Mouse (Mus musculus) kidney, embryonic 15.5 days (tissue): ENCODE data around the gene Sirt2. TPM values are rescaled to one million over a fixed set of nuclear protein-coding genes. Genes with fewer than 3 reads are reported as not detected.

ENCODE experiments used
- ATAC-seq: fragments of 200-750 bp; cut with Nextera tagmentation; replicated peaks from 2 replicates; pipeline ENCODE4 v1.8.0; 2017; ENCODE audit warnings: moderate TSS enrichment; ENCODE audit not compliant: low FRiP score
- H3K27ac ChIP-seq: fragments of 300-500 bp; sonication (generic); 2 replicates; pipeline ENCODE4 v1.5.1; 2015; ENCODE audit warnings: mild to moderate bottlenecking, inconsistent platforms
- H3K27me3 ChIP-seq: fragments of 300-500 bp; sonication (generic); 2 replicates; pipeline ENCODE4 v1.6.1; 2015; ENCODE audit warnings: inconsistent platforms
- H3K36me3 ChIP-seq: fragments of 300-500 bp; sonication (generic); 2 replicates; pipeline ENCODE4 v1.6.1; 2015; ENCODE audit warnings: inconsistent platforms
- H3K4me1 ChIP-seq: fragments of 300-500 bp; sonication (generic); 2 replicates; pipeline ENCODE4 v1.6.1; 2015; ENCODE audit warnings: inconsistent platforms
- H3K4me2 ChIP-seq: fragments of 300-500 bp; sonication (generic); 2 replicates; pipeline ENCODE4 v1.6.1; 2015; ENCODE audit warnings: moderate library complexity, mild to moderate bottlenecking, inconsistent platforms
- H3K4me3 ChIP-seq: fragments of 300-500 bp; sonication (generic); replicated peaks from 2 replicates; pipeline ENCODE4 v1.5.1; 2015; ENCODE audit warnings: mild to moderate bottlenecking, inconsistent platforms
- H3K9ac ChIP-seq: fragments of 300-500 bp; sonication (generic); 2 replicates; pipeline ENCODE4 v1.6.1; 2015; ENCODE audit warnings: mild to moderate bottlenecking, inconsistent platforms
- H3K9me3 ChIP-seq: fragments of 300-500 bp; sonication (generic); replicated peaks from 2 replicates; pipeline ENCODE4 v1.6.1; 2016; ENCODE audit warnings: inconsistent platforms
- WGBS: fragments of 180-500 bp; shearing (Covaris S2); methylation state at CpG from one replicate; pipeline ENCODE4 v1.1.7; 2015; ENCODE audit warnings: mixed read lengths; 5-methylcytosine and 5-hydroxymethylcytosine counted together
- polyA plus RNA-seq: library from polyadenylated mRNA; unstranded; fragments of >200 nt; fragmentation: Nextera tagmentation; extraction: Ambion mirVana; gene quantifications from 2 replicates; pipeline ENCODE4 v1.2.1, GENCODE M21; 2015

Sirt2 gene
- 57.2 and 67.6 TPM in 2 replicates for polyA plus RNA-seq

- under 1% methylated on average over 45 of the region's 45 CpGs for whole genome bisulfite sequencing
- Histone ChIP-seq H3K27ac (0 out of 2 replicates have a peak within 1 kb of the TSS, but pooled peaks have one; percentile 29), H3K4me1 (peaks cover 25% of the 10 kb centered on the region), H3K4me3 (peak within 1 kb of the TSS; percentile 84), H3K4me2 (peak within 1 kb of the TSS; percentile 69), H3K36me3 (peaks cover 11% of the 10 kb centered on the region), H3K9ac (peak within 1 kb of the TSS; percentile 69), H3K9me3 (no peaks in the 10 kb centered on the region), H3K27me3 (no peaks in the 10 kb centered on the region)
- peak; percentile 98 for ATAC-seq
These were observed at the start of gene Sirt2 for GRCm38 (mm10) chr7:28766173-28766879. Sirt2 (plus strand) TSS chr7:28766735.

GRCm38 (mm10) chr7:28717726-28718125 lies 48.8 kb upstream of the Sirt2 start:
- H3K4me1 ChIP-seq, result peaks cover 24% of the 10 kb centered on the region
- no peak overlapping the region for H3K9ac ChIP-seq
- no peaks in the 10 kb centered on the region for H3K36me3 ChIP-seq
- 0 out of 2 replicates have a peak overlapping the region, but pooled peaks have one; percentile 56 for H3K4me3 ChIP-seq
- H3K4me2 ChIP-seq, result peak overlapping the region; percentile 77
- H3K9me3 ChIP-seq, result no peaks in the 10 kb centered on the region
- ATAC-seq, result no peak
- WGBS, result 69% methylated on average over 10 of the region's 10 CpGs
- H3K27ac ChIP-seq, result no peak overlapping the region
- H3K27me3 ChIP-seq, result no peaks in the 10 kb centered on the region

- Histone ChIP-seq H3K4me2 (no peak overlapping the region), H3K4me1 (peaks cover 20% of the 10 kb centered on the region), H3K9me3 (no peaks in the 10 kb centered on the region), H3K36me3 (no peaks in the 10 kb centered on the region; the same call in 1 of the 2 replicates), H3K9ac (no peak overlapping the region), H3K27ac (no peak overlapping the region), H3K27me3 (no peaks in the 10 kb centered on the region), H3K4me3 (no peak overlapping the region)
- ATAC-seq, result no peak
- WGBS, result 52% methylated on average over 4 of the region's 4 CpGs
These were observed 47.4 kb upstream of the Sirt2 start for GRCm38 (mm10) chr7:28719159-28719558.

- no peak for ATAC-seq
- Histone ChIP-seq H3K4me3 (no peak overlapping the region), H3K36me3 (peaks cover 3% of the 10 kb centered on the region; the same call in 1 of the 2 replicates), H3K27ac (no peak overlapping the region), H3K9me3 (no peaks in the 10 kb centered on the region), H3K9ac (no peak overlapping the region), H3K27me3 (no peaks in the 10 kb centered on the region), H3K4me2 (no peak overlapping the region), H3K4me1 (peaks cover 20% of the 10 kb centered on the region)
- WGBS, result 81% methylated on average over 2 of the region's 2 CpGs
These were observed 46.9 kb upstream of the Sirt2 start for GRCm38 (mm10) chr7:28719650-28720049.

GRCm38 (mm10) chr7:28720753-28721537 lies 45.6 kb upstream of the Sirt2 start:
- Histone ChIP-seq H3K4me3 (no peak overlapping the region), H3K36me3 (peaks cover 8% of the 10 kb centered on the region; the same call in 1 of the 2 replicates), H3K27me3 (no peaks in the 10 kb centered on the region), H3K4me1 (peaks cover 20% of the 10 kb centered on the region), H3K4me2 (no peak overlapping the region), H3K9me3 (no peaks in the 10 kb centered on the region), H3K27ac (no peak overlapping the region), H3K9ac (no peak overlapping the region)
- ATAC-seq, result no peak
- WGBS, result 78% methylated on average over 3 of the region's 3 CpGs

- Histone ChIP-seq H3K9ac (no peak overlapping the region), H3K27me3 (no peaks in the 10 kb centered on the region), H3K36me3 (peaks cover 8% of the 10 kb centered on the region; the same call in 1 of the 2 replicates), H3K27ac (no peak overlapping the region), H3K4me3 (no peak overlapping the region), H3K9me3 (no peaks in the 10 kb centered on the region), H3K4me1 (peaks cover 18% of the 10 kb centered on the region), H3K4me2 (no peak overlapping the region)
- 91% methylated on average over 7 of the region's 7 CpGs for WGBS
- ATAC-seq, result no peak
These were observed 44.5 kb upstream of the Sirt2 start for GRCm38 (mm10) chr7:28722079-28722478.

GRCm38 (mm10) chr7:28724613-28725012 lies 41.9 kb upstream of the Sirt2 start:
- 90% methylated on average over 2 of the region's 2 CpGs for WGBS
- Histone ChIP-seq H3K4me1 (peaks cover 3% of the 10 kb centered on the region), H3K9me3 (no peaks in the 10 kb centered on the region), H3K27ac (no peak overlapping the region), H3K36me3 (peaks cover 8% of the 10 kb centered on the region; the same call in 1 of the 2 replicates), H3K27me3 (no peaks in the 10 kb centered on the region), H3K4me3 (no peak overlapping the region), H3K9ac (no peak overlapping the region), H3K4me2 (no peak overlapping the region)
- no peak for ATAC-seq

GRCm38 (mm10) chr7:28726600-28726999 lies 39.9 kb upstream of the Sirt2 start:
- Histone ChIP-seq H3K4me3 (no peak overlapping the region; the same call in 1 of the 2 replicates), H3K27me3 (no peaks in the 10 kb centered on the region), H3K9me3 (no peaks in the 10 kb centered on the region; the same call in 1 of the 2 replicates), H3K36me3 (peaks cover 14% of the 10 kb centered on the region; the same call in 1 of the 2 replicates), H3K9ac (no peak overlapping the region), H3K4me2 (peak overlapping the region; percentile 28; the same call in 1 of the 2 replicates), H3K27ac (no peak overlapping the region), H3K4me1 (peaks cover 2% of the 10 kb centered on the region; the same call in 1 of the 2 replicates)
- ATAC-seq, result no peak; the same call in 1 of the 2 replicates
- WGBS, result 9% methylated on average over 14 of the region's 14 CpGs

GRCm38 (mm10) chr7:28727649-28728340 lies 38.7 kb upstream of the Sirt2 start:
- 41% methylated on average over 10 of the region's 10 CpGs for WGBS

GRCm38 (mm10) chr7:28732341-28733142 lies 34.0 kb upstream of the Sirt2 start:
- Histone ChIP-seq H3K36me3 (peaks cover 22% of the 10 kb centered on the region), H3K27ac (peak overlapping the region; percentile 37; the same call in 1 of the 2 replicates), H3K9ac (peak overlapping the region; percentile 44), H3K27me3 (0 out of 2 replicates have a peak, but pooled peaks cover 5% of the 10 kb centered on the region), H3K4me3 (peak overlapping the region; percentile 50), H3K4me1 (peaks cover 13% of the 10 kb centered on the region), H3K4me2 (peak overlapping the region; percentile 87), H3K9me3 (no peaks in the 10 kb centered on the region; the same call in 1 of the 2 replicates)
- peak; percentile 91 for ATAC-seq
- 3% methylated on average over 58 of the region's 58 CpGs for WGBS

More at GRCm38 (mm10) chr7:28727649-28728340, 38.7 kb upstream of the Sirt2 start:
- no peak overlapping the region for H3K4me3 ChIP-seq
- no peaks in the 10 kb centered on the region; the same call in 1 of the 2 replicates for H3K9me3 ChIP-seq
- H3K27me3 ChIP-seq, result 0 out of 2 replicates have a peak, but pooled peaks cover 5% of the 10 kb centered on the region
- H3K9ac ChIP-seq, result no peak overlapping the region
- no peak overlapping the region for H3K27ac ChIP-seq
- peaks cover 15% of the 10 kb centered on the region; the same call in 1 of the 2 replicates for H3K36me3 ChIP-seq
- H3K4me1 ChIP-seq, result peaks cover 9% of the 10 kb centered on the region
- no peak for ATAC-seq
- H3K4me2 ChIP-seq, result no peak overlapping the region
